Mouse (Mus musculus) myocyte (in vitro differentiated cells): ENCODE measurements around the gene Col6a1.

ENCODE experiments used
- CEBPB ChIP-seq: IDR thresholded peaks from 2 replicates; pipeline ENCODE4 v1.6.1; 2011; ENCODE audit warnings: mild to moderate bottlenecking, moderate library complexity; ENCODE audit not compliant: poor library complexity, insufficient read depth, severe bottlenecking
- E2F4 ChIP-seq: IDR thresholded peaks from one replicate; pipeline ENCODE4 v1.6.1; 2011; ENCODE audit warnings: mild to moderate bottlenecking, control low read depth, moderate library complexity; ENCODE audit not compliant: insufficient read depth
- MAX ChIP-seq: IDR thresholded peaks from one replicate; pipeline ENCODE4 v1.6.1; 2011; ENCODE audit warnings: low read depth, mild to moderate bottlenecking, control low read depth
- MYOD1 ChIP-seq, 3 experiments: IDR thresholded peaks; one replicate each; pipeline ENCODE4 v1.6.1; 2011; ENCODE audit warnings: control low read depth in 2 of 3, low read depth in 2 of 3, mild to moderate bottlenecking in 2 of 3, moderate library complexity in 1 of 3; ENCODE audit not compliant: insufficient read length in 2 of 3, control insufficient read depth in 1 of 3
- MYOG ChIP-seq, 3 experiments: IDR thresholded peaks; one replicate each; pipeline ENCODE4 v1.6.1; 2011; ENCODE audit warnings: control low read depth in 2 of 3, low read depth in 2 of 3, mild to moderate bottlenecking in 2 of 3; ENCODE audit not compliant: insufficient read length in 2 of 3, control insufficient read depth in 1 of 3, insufficient read depth in 1 of 3
- POLR2A ChIP-seq: IDR thresholded peaks from one replicate; pipeline ENCODE4 v1.6.1; 2011; ENCODE audit warnings: low read depth, mild to moderate bottlenecking, control low read depth, moderate library complexity; ENCODE audit not compliant: insufficient read length
- POLR2AphosphoS2 ChIP-seq: IDR thresholded peaks from one replicate; pipeline ENCODE4 v1.6.1; 2011; ENCODE audit warnings: low read depth, control low read depth; ENCODE audit not compliant: insufficient read length
- REST ChIP-seq: IDR thresholded peaks from one replicate; pipeline ENCODE4 v1.6.1; 2011; ENCODE audit warnings: mild to moderate bottlenecking, control low read depth, moderate library complexity; ENCODE audit not compliant: insufficient read depth, insufficient read length
- SRF ChIP-seq: IDR thresholded peaks from one replicate; pipeline ENCODE4 v1.6.1; 2011; ENCODE audit warnings: low read depth; ENCODE audit not compliant: control insufficient read depth, insufficient read length
- TCF12 ChIP-seq: IDR thresholded peaks from one replicate; pipeline ENCODE4 v1.6.1; 2011; ENCODE audit warnings: mild to moderate bottlenecking, control low read depth; ENCODE audit not compliant: poor library complexity, insufficient read depth, severe bottlenecking
- USF1 ChIP-seq: IDR thresholded peaks from one replicate; pipeline ENCODE4 v1.6.1; 2011; ENCODE audit warnings: low read depth, mild to moderate bottlenecking, control low read depth, moderate library complexity

GRCm38 (mm10) chr10:76681882-76682281 is 44.1 kb downstream of the Col6a1 start:
- no peak for TF ChIP-seq POLR2A
- TF ChIP-seq MYOG (IDR thresholded peaks at IDR 0.05; ENCODE audit: control insufficient read depth in 1 of 3, insufficient read depth in 1 of 3, insufficient read length in 2 of 3, low read depth in 2 of 3) = no peak
- no peak for TF ChIP-seq USF1
- TF ChIP-seq TCF12 = no peak
- TF ChIP-seq E2F4 = no peak
- no peak for TF ChIP-seq MYOD1 (IDR thresholded peaks at IDR 0.05; ENCODE audit: control insufficient read depth in 1 of 3, insufficient read length in 2 of 3, low read depth in 2 of 3)
- TF ChIP-seq MAX = no peak
- no peak for TF ChIP-seq POLR2AphosphoS2
- TF ChIP-seq SRF = no peak
- TF ChIP-seq REST = no peak
- no peak for TF ChIP-seq CEBPB
